In the genomic region with DNA sequence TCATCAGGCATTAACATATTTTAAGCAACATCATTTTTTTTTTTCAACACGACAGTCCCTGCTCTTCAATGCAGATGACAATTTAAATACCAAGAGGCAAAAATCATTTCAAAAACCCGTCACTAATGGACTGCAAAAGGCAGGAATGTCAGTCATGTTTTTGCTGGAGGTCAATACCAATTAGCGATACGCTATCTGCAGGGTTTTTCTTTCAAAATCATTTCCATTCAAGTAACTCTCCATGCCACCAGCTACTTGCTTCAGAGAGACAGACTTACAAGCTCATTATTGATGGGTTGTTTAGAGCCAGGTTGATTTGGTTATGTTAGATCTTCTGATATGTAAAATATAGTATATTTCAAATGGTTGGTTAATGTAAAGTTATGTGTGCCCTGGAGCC, we compare ENCODE assay signal across 17 mouse cellular contexts.
"Had no signal": no experiment of that assay in that cellular context is flagged by ENCODE, and none has a peak within 500 bp of the region (broad histone marks: within the 10 kb centered on the region; RNA-seq: fewer than 3 reads in every experiment).

No protein-coding gene starts in this region.

- H3K4me3 ChIP-seq: liver, embryonic 12.5 days; myocyte; neural tube, embryonic 13.5 days; neural tube, embryonic 15.5 days had no signal

- H3K9me3 ChIP-seq: liver, embryonic 12.5 days; neural tube, embryonic 13.5 days; neural tube, embryonic 15.5 days had no signal

- H3K9ac ChIP-seq: liver, embryonic 12.5 days; liver, embryonic 14.5 days; lung, embryonic 14.5 days; neural tube, embryonic 13.5 days; neural tube, embryonic 15.5 days had no signal

- ATAC-seq: liver, embryonic 12.5 days had no signal

- H3K27ac ChIP-seq: liver, embryonic 12.5 days; liver, embryonic 14.5 days; neural tube, embryonic 13.5 days; neural tube, embryonic 15.5 days had no signal

- H3K4me2 ChIP-seq: liver, embryonic 12.5 days; lung, embryonic 14.5 days; midbrain, embryonic 11.5 days; neural tube, embryonic 13.5 days; neural tube, embryonic 15.5 days had no signal

- H3K27me3 ChIP-seq: liver, embryonic 12.5 days; neural tube, embryonic 13.5 days; neural tube, embryonic 15.5 days had no signal

- H3K36me3 ChIP-seq: liver, embryonic 12.5 days; neural tube, embryonic 13.5 days; neural tube, embryonic 15.5 days had no signal

- DNase-seq: lung, adult 18-20 months; lung, embryonic 14.5 days; lung, postnatal 10 days; lung, postnatal 4 days; right cerebral cortex, adult 18-20 months; right cerebral cortex, postnatal 25 days; right cerebral cortex, postnatal 4 days; spleen, adult 18-20 months; thymus, adult 18-20 months; thymus, postnatal 14 days; thymus, postnatal 4 days had no signal

- H3K4me1 ChIP-seq: liver, embryonic 12.5 days had no signal
